Mouse (Mus musculus): ENCODE data around the gene Wdr93. TPM values are rescaled to one million over a fixed set of nuclear protein-coding genes. Genes with fewer than 3 reads are reported as not detected.

The Wdr93 gene
- polyA plus RNA-seq (2014; fragmentation: Illumina TruSeq; extraction: RNeasy Lipid Tissue Mini Kit (QIAGEN cat#74804); ENCODE audit: low read depth, low replicate concordance): 1.5 TPM

GRCm38 (mm10) chr7:79742659-79743536 is at the start of gene Wdr93, which contains the start of gene Pex11a:
Gene Wdr93, plus strand, starts transcription at chr7:79743163.
Gene Pex11a, minus strand, starts transcription at chr7:79743131.

GRCm38 (mm10) chr7:79715187-79715981 is 27.6 kb upstream of the Wdr93 start, which contains the start of gene Kif7:
Gene Kif7, minus strand, starts transcription at chr7:79715720.

GRCm38 (mm10) chr7:79732622-79733021 is 10.3 kb upstream of the Wdr93 start, which contains the start of gene Plin1:
Gene Plin1, minus strand, starts transcription at chr7:79732903.

DNA sequence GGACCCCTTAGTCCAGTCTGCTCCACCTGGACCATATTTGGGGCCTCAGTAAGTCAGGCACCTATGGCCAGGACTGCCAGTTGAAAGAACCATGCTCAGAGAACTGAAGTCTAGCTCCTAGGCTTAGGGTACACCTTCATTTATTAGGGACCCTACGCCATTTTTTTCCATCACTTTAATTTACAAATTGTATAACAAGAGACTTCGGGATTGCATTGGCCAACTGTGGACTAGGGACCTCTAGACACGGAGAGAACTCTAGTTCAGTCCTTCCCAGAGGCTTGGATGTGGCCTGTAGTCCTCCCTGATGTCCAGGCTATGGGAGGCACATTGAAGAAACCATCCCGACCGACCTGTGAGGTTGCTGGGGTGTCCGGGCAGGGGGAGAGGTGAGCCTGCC is 50.7 kb downstream of the Wdr93 start, which contains the start of gene Mesp1:
Gene Mesp1, minus strand, starts transcription at position 101 of the 400 bp plus-strand sequence.

DNA sequence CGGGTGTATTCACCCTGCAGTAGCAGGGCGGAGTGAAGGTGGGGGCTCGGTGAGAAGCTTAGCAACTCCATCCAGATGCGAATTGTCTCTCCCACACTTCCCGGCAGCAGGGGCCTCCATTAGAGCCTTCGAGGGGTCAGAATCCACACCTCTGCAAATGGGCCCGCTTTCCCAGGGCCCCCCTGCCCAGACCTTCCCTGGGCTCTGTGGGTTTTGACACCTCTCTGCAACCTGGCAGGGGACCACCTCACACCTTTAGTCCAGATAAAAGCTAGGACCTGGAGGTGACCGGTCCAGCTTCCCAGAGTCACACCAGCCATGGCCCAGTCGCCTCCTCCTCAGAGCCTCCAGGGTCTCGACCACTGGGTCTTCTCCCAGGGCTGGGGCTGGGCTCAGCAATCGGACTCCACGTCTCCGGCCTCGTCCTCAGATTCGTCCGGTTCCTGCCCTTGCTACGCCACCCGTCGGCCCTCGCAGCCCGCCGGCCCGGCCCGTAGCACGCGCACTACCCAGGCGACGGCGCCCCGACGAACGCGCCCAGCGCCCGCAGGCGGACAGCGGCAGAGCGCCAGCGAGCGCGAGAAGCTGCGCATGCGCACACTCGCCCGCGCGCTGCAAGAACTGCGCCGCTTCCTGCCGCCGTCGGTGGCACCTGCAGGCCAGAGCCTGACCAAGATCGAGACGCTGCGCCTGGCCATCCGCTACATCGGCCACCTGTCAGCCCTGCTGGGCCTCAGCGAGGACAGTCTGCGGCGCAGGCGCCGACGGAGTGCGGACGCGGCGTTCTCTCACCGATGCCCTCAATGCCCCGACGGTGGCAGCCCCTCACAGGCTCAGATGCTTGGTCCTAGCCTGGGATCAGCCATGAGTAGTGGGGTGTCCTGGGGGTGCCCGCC is 67.9 kb downstream of the Wdr93 start, which contains the start of gene Mesp2:
Gene Mesp2, plus strand, starts transcription at position 117 of the 896 bp plus-strand sequence.

Other genes with a start within 250 kb of the Wdr93 start
- 20.4 TPM for gene Rhcg, start 125.5 kb upstream of the Wdr93 start, polyA plus RNA-seq (2014; fragmentation: Illumina TruSeq; extraction: RNeasy Lipid Tissue Mini Kit (QIAGEN cat#74804); ENCODE audit: low read depth, low replicate concordance)
- 0.12 TPM for gene Ticrr, start 83.0 kb upstream of the Wdr93 start, polyA plus RNA-seq (2014; fragmentation: Illumina TruSeq; extraction: RNeasy Lipid Tissue Mini Kit (QIAGEN cat#74804); ENCODE audit: low read depth, low replicate concordance)
- 0.20 TPM for gene Kif7, start 27.4 kb upstream of the Wdr93 start, polyA plus RNA-seq (2014; fragmentation: Illumina TruSeq; extraction: RNeasy Lipid Tissue Mini Kit (QIAGEN cat#74804); ENCODE audit: low read depth, low replicate concordance)
- gene Plin1, start 10.3 kb upstream of the Wdr93 start, polyA plus RNA-seq (2014; fragmentation: Illumina TruSeq; extraction: RNeasy Lipid Tissue Mini Kit (QIAGEN cat#74804); ENCODE audit: low read depth, low replicate concordance): 1.1 TPM
- 40.0 TPM for gene Pex11a, start within 50 bp of the Wdr93 start, polyA plus RNA-seq (2014; fragmentation: Illumina TruSeq; extraction: RNeasy Lipid Tissue Mini Kit (QIAGEN cat#74804); ENCODE audit: low read depth, low replicate concordance)
- not detected for gene Mesp1, start 50.6 kb downstream of the Wdr93 start, polyA plus RNA-seq (2014; fragmentation: Illumina TruSeq; extraction: RNeasy Lipid Tissue Mini Kit (QIAGEN cat#74804); ENCODE audit: low read depth, low replicate concordance)
- not detected for gene Mesp2, start 67.6 kb downstream of the Wdr93 start, polyA plus RNA-seq (2014; fragmentation: Illumina TruSeq; extraction: RNeasy Lipid Tissue Mini Kit (QIAGEN cat#74804); ENCODE audit: low read depth, low replicate concordance)
- 36.1 TPM for gene Anpep, start 117.9 kb downstream of the Wdr93 start, polyA plus RNA-seq (2014; fragmentation: Illumina TruSeq; extraction: RNeasy Lipid Tissue Mini Kit (QIAGEN cat#74804); ENCODE audit: low read depth, low replicate concordance)
- gene Ap3s2, start 177.5 kb downstream of the Wdr93 start, polyA plus RNA-seq (2014; fragmentation: Illumina TruSeq; extraction: RNeasy Lipid Tissue Mini Kit (QIAGEN cat#74804); ENCODE audit: low read depth, low replicate concordance): 42.6 TPM
- 10.0 TPM for gene Arpin, start 192.2 kb downstream of the Wdr93 start, polyA plus RNA-seq (2014; fragmentation: Illumina TruSeq; extraction: RNeasy Lipid Tissue Mini Kit (QIAGEN cat#74804); ENCODE audit: low read depth, low replicate concordance)

All from kidney, adult 10 weeks (tissue).